Mouse (Mus musculus): ENCODE results near the gene Atp11b. TPM values are rescaled to one million over a fixed set of nuclear protein-coding genes. Genes with fewer than 3 reads are reported as not detected.

Gene Atp11b
- polyA plus RNA-seq, 1 experiment from 2014 or later, result 30.3 TPM

DNA sequence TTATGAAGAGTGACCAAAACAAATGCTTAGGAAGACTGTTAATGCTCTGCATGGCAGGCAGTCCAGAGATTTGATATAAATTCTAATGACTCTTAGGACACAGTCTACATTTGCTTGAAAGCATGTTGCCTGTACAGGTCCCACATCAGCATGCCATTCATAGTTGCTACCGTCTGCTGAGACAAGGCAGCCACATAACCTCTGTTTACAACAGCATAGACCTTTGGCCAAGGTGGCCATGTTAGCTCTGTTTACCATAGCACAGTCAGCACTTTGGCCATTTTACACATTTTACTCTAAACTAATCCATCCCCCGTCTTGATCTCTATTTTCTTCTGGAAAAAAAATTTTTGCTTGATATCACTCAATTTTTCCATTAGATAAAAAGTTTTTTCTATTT lies 135.6 kb downstream of the Atp11b start:
- no peaks in the 10 kb centered on the region for H3K9me3 ChIP-seq (ENCODE audit: control insufficient read depth, low read length)
- no peak overlapping the region for H3K4me3 ChIP-seq (ENCODE audit: low read depth, low read length)
- H3K4me2 ChIP-seq, result no peak overlapping the region
- no peak for ATAC-seq (ENCODE audit: low FRiP score)
- DNase-seq (ENCODE audit: low spot score, missing footprints), result no peak
- peaks cover 4% of the 10 kb centered on the region; the same call in 1 of the 2 replicates for H3K36me3 ChIP-seq (ENCODE audit: control insufficient read depth, insufficient read depth, low read length)
- no peak overlapping the region for H3K27ac ChIP-seq (ENCODE audit: low read depth, low read length)
- no peaks in the 10 kb centered on the region for H3K4me1 ChIP-seq (ENCODE audit: control insufficient read depth, insufficient read depth, low read length)
- H3K9ac ChIP-seq (ENCODE audit: low read length), result no peak overlapping the region
- 93% methylated on average over 2 of the region's 2 CpGs for WGBS
- H3K27me3 ChIP-seq (ENCODE audit: control insufficient read depth, insufficient read depth, low read length), result no peaks in the 10 kb centered on the region

DNA sequence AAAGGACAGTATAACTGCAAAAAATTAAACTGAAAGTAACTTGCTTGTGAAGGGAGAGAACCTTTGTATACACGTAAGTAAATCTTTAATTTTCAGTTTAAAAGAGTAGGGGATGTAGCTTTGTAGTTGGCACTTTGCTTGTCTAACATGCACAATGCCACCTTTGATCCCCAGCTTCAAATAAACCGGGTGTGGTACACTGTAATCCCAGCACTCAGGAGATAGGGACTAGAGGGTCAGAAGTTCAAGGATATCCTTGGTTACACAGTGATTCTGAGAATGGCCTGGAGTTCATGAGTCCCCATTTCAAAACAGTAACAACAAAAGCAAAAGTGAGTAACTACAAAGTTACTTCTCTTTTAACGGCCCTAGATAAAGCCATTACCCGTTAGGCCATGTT lies 137.2 kb downstream of the Atp11b start:
- no peak overlapping the region for H3K9ac ChIP-seq (ENCODE audit: low read length)
- ATAC-seq (ENCODE audit: low FRiP score), result no peak
- H3K9me3 ChIP-seq (ENCODE audit: control insufficient read depth, low read length), result no peaks in the 10 kb centered on the region
- no peaks in the 10 kb centered on the region for H3K27me3 ChIP-seq (ENCODE audit: control insufficient read depth, insufficient read depth, low read length)
- no peak overlapping the region for H3K27ac ChIP-seq (ENCODE audit: low read depth, low read length)
- WGBS, result 94% methylated on average over 4 of the region's 4 CpGs
- no peak for DNase-seq (ENCODE audit: low spot score, missing footprints)
- H3K4me2 ChIP-seq, result no peak overlapping the region
- no peak overlapping the region for H3K4me3 ChIP-seq (ENCODE audit: low read depth, low read length)
- H3K4me1 ChIP-seq (ENCODE audit: control insufficient read depth, insufficient read depth, low read length), result no peaks in the 10 kb centered on the region
- H3K36me3 ChIP-seq (ENCODE audit: control insufficient read depth, insufficient read depth, low read length), result peaks cover 4% of the 10 kb centered on the region; the same call in 1 of the 2 replicates

DNA sequence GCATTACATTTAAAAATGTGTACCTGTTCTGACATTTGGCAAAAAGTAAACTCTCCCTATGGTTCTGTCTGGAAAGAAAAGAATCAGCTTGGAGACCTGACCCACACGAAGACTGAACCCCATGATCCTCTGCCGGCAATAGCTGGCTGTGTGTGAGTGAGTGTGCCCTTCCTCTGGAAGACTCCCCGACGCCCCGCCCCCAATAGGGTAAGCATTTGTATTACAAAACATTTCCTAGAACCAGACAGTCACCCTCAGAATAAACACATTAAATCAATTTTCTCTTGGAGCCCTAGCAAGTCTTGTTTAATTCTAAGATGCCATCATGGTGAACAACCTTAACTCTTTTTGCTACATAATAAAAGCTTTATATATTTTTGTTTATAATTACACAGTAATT lies 139.2 kb downstream of the Atp11b start:
- Histone ChIP-seq H3K4me1 (ENCODE audit: control insufficient read depth, insufficient read depth, low read length) (no peaks in the 10 kb centered on the region), H3K4me2 (no peak overlapping the region), H3K27me3 (ENCODE audit: control insufficient read depth, insufficient read depth, low read length) (no peaks in the 10 kb centered on the region), H3K36me3 (ENCODE audit: control insufficient read depth, insufficient read depth, low read length) (peaks cover 6% of the 10 kb centered on the region; the same call in 1 of the 2 replicates), H3K4me3 (ENCODE audit: low read depth, low read length) (no peak overlapping the region), H3K9ac (ENCODE audit: low read length) (no peak overlapping the region), H3K27ac (ENCODE audit: low read depth, low read length) (no peak overlapping the region), H3K9me3 (ENCODE audit: control insufficient read depth, low read length) (no peaks in the 10 kb centered on the region)
- ATAC-seq (ENCODE audit: low FRiP score) (no peak), DNase-seq (ENCODE audit: low spot score, missing footprints) (no peak)
- 92% methylated on average over 5 of the region's 5 CpGs for WGBS

DNA sequence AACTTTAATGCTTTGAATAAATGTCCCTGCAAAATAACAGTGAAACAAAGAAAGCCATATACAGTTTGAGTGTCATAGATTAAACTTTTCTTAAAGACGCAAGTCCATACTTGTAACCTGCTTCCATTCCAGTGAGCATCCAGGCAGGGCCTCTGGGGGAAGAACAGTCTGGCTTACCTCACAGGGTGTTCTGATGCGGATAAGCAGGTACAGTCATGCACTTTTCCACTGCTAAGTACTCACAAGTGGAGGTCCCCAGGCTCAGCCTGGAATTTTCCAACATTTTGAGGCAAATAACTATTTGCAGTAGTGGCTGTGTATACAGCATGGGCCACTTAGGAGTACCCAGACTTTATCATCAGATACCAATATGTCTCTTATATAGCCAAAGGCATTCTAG lies 144.0 kb downstream of the Atp11b start:
- DNase-seq (ENCODE audit: low spot score, missing footprints), result no peak
- Histone ChIP-seq H3K4me1 (ENCODE audit: control insufficient read depth, insufficient read depth, low read length) (no peaks in the 10 kb centered on the region), H3K4me3 (ENCODE audit: low read depth, low read length) (no peak overlapping the region), H3K4me2 (no peak overlapping the region), H3K9me3 (ENCODE audit: control insufficient read depth, low read length) (no peaks in the 10 kb centered on the region), H3K9ac (ENCODE audit: low read length) (no peak overlapping the region), H3K27me3 (ENCODE audit: control insufficient read depth, insufficient read depth, low read length) (no peaks in the 10 kb centered on the region), H3K36me3 (ENCODE audit: control insufficient read depth, insufficient read depth, low read length) (0 out of 2 replicates have a peak, but pooled peaks cover 4% of the 10 kb centered on the region), H3K27ac (ENCODE audit: low read depth, low read length) (no peak overlapping the region)
- ATAC-seq (ENCODE audit: low FRiP score), result no peak
- WGBS, result 92% methylated on average over 2 of the region's 2 CpGs

DNA sequence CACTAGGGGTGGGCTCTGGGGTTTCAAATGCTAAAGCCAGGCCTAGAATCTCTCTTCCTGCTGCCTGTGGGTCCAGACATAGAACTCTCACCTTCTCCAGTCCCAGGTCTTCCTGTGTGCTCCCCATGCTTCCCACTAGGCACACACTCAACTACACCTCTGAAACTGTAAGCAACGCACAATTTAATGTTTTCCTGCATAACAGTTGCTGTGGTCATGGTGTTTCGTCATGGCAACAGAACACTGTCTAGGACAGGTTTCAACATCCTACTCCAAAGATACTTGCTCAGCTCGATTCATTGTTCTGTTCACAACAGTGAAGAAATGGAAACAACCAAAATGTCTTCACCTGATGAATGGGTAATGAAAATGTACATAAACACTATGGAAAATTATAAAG lies 145.2 kb downstream of the Atp11b start:
- Histone ChIP-seq H3K4me1 (ENCODE audit: control insufficient read depth, insufficient read depth, low read length) (no peaks in the 10 kb centered on the region), H3K36me3 (ENCODE audit: control insufficient read depth, insufficient read depth, low read length) (0 out of 2 replicates have a peak, but pooled peaks cover 4% of the 10 kb centered on the region), H3K27me3 (ENCODE audit: control insufficient read depth, insufficient read depth, low read length) (no peaks in the 10 kb centered on the region), H3K9ac (ENCODE audit: low read length) (no peak overlapping the region), H3K9me3 (ENCODE audit: control insufficient read depth, low read length) (no peaks in the 10 kb centered on the region), H3K4me3 (ENCODE audit: low read depth, low read length) (no peak overlapping the region), H3K27ac (ENCODE audit: low read depth, low read length) (no peak overlapping the region), H3K4me2 (no peak overlapping the region)
- ATAC-seq (ENCODE audit: low FRiP score) (no peak), DNase-seq (ENCODE audit: low spot score, missing footprints) (no peak)
- WGBS, result 96% methylated on average over 3 of the region's 3 CpGs

GRCm38 (mm10) chr3:35900555-35901204 lies 146.8 kb downstream of the Atp11b start:
- no peak overlapping the region for H3K4me2 ChIP-seq
- H3K27me3 ChIP-seq (ENCODE audit: control insufficient read depth, insufficient read depth, low read length), result no peaks in the 10 kb centered on the region
- ATAC-seq (ENCODE audit: low FRiP score) (no peak), DNase-seq (ENCODE audit: low spot score, missing footprints) (no peak)
- no peaks in the 10 kb centered on the region for H3K9me3 ChIP-seq (ENCODE audit: control insufficient read depth, low read length)
- H3K4me3 ChIP-seq (ENCODE audit: low read depth, low read length), result no peak overlapping the region
- 90% methylated on average over 5 of the region's 5 CpGs for WGBS
- no peaks in the 10 kb centered on the region for H3K4me1 ChIP-seq (ENCODE audit: control insufficient read depth, insufficient read depth, low read length)
- no peak overlapping the region for H3K27ac ChIP-seq (ENCODE audit: low read depth, low read length)
- H3K36me3 ChIP-seq (ENCODE audit: control insufficient read depth, insufficient read depth, low read length), result 0 out of 2 replicates have a peak, but pooled peaks cover 4% of the 10 kb centered on the region
- no peak overlapping the region for H3K9ac ChIP-seq (ENCODE audit: low read length)

Other genes with a start within 250 kb of the Atp11b start
- gene Dcun1d1, start 183.3 kb downstream of the Atp11b start, polyA plus RNA-seq (2014; fragmentation: Nextera tagmentation; extraction: Ambion mirVana), result 101 and 105 TPM in 2 replicates
- 29.1 and 31.8 TPM in 2 replicates for gene Mccc1, start 246.6 kb downstream of the Atp11b start, polyA plus RNA-seq (2014; fragmentation: Nextera tagmentation; extraction: Ambion mirVana)

Data from midbrain, embryonic 11.5 days (tissue).